Comparison of ENCODE assay signal across 9 mouse cellular contexts in the genomic region with DNA sequence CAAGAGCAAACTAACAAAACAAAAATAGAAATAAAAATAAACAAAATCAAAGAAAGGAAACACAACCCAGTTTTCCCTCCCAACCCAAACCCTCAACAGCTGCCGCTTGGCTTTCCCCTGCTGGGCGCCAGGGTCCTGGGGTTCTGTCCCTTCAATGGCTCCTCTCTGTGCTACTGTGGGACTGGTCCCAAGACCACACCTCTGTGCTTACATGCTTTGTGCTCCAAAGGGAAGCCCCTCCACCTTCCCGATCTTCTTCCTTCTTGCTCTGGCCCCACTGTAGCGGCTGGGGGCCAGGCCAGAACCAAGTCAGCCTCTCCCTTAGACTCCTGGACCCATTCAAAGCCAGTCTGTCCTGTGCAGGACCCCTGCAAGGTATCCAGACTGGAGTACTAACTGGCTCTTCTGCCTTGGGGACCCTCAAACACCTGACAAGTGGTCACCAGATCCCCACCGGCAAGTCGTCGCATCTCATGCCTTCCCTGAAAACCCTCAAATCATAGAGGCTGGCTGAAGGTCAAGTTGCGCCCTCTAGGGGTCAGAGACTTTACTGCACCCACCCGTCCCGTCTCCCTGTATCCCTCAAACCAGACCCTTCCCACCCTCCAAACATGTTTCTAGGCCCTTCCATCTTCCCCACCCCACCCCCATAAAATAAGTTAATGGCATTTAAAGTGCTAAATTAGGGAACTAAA. TPM values are rescaled to one million over a fixed set of nuclear protein-coding genes. Genes with fewer than 3 reads are reported as not detected.
A peak's percentile ranks its signal among the peaks of the same experiment; 100 is the strongest.
DNase-seq lines count a peak whose midpoint lies in the region; ATAC-seq and TF ChIP-seq lines count a peak whose summit lies in the region.
"Had no signal": no experiment of that assay in that cellular context is flagged by ENCODE, and none has a peak within 500 bp of the region (broad histone marks: within the 10 kb centered on the region; RNA-seq: fewer than 3 reads in every experiment).

No protein-coding gene starts in this region.

- no peaks in the 10 kb centered on the region for H3K9me3 ChIP-seq in E14TG2a.4 (ENCODE audit: low read length)
- no peaks in the 10 kb centered on the region for H3K9me3 ChIP-seq in lung, embryonic 15.5 days

- H3K9ac ChIP-seq in lung, embryonic 15.5 days = no peak overlapping the region

- H3K4me2 ChIP-seq in lung, embryonic 15.5 days = peak overlapping the region; percentile 42

- peak overlapping the region; percentile 81 for H3K27ac ChIP-seq in lung, embryonic 15.5 days

- H3K4me1 ChIP-seq in E14TG2a.4 (replicated peaks; ENCODE audit: low read depth, low read length) = peaks cover 71% of the 10 kb centered on the region
- peaks cover 21% of the 10 kb centered on the region for H3K4me1 ChIP-seq in lung, embryonic 15.5 days

- no peaks in the 10 kb centered on the region for H3K27me3 ChIP-seq in E14TG2a.4 (ENCODE audit: insufficient read depth, low read length)
- H3K27me3 ChIP-seq in lung, embryonic 15.5 days = 0 out of 2 replicates have a peak, but pooled peaks cover 4% of the 10 kb centered on the region

- H3K36me3 ChIP-seq in E14TG2a.4 (ENCODE audit: insufficient read depth, low read length) = no peaks in the 10 kb centered on the region
- no peaks in the 10 kb centered on the region for H3K36me3 ChIP-seq in lung, embryonic 15.5 days

- intact Hi-C loops in left cerebral cortex, postnatal 36 days (cut with DNase I) = no loop called here

- WGBS in lung, embryonic 15.5 days = 30% methylated on average over 10 of the region's 10 CpGs

- DNase-seq in T-cell, adult 2 months (ENCODE audit: low spot score) = peak; percentile 25
- DNase-seq in cerebellum, postnatal 4 days (ENCODE audit: low spot score in 2 of 2) = peak; percentile 51 to 89
- peak; percentile 47 to 51 for DNase-seq in heart, adult 9 months (ENCODE audit: low spot score in 2 of 2)
- DNase-seq in kidney, adult 8-10 months = peak; percentile 55 to 78
- peak; percentile 30 for DNase-seq in skeletal muscle tissue, adult 2 months (ENCODE audit: low read depth, low spot score)
- no peak for DNase-seq in left cerebral cortex, postnatal 36 days (ENCODE audit: low spot score in 2 of 2)

- no peak for ATAC-seq in lung, embryonic 15.5 days (ENCODE audit: borderline replicate concordance, extremely low read depth, low FRiP score, low TSS enrichment)

- peak; percentile 90 for TF ChIP-seq CTCF in E14TG2a.4 (conservative IDR thresholded peaks at IDR 0.05; ENCODE audit: low read length)

- H3K4me3 ChIP-seq in E14TG2a.4 (replicated peaks; ENCODE audit: low read length) = peak overlapping the region; percentile 76
- no peak overlapping the region for H3K4me3 ChIP-seq in lung, embryonic 15.5 days

RNA-seq across cellular contexts. Expression of gene 4933428G20Rik, which starts 11.0 kb away (rescaled TPM):
- 0.70 and 0.87 TPM in 2 replicates for polyA plus RNA-seq in lung, embryonic 15.5 days (2015; fragmentation: Nextera tagmentation; extraction: Ambion mirVana)
- total RNA-seq in left cerebral cortex, postnatal 36 days (2021) = under 1 TPM; 0.22 to 0.48 TPM
- total RNA-seq: left cerebral cortex, postnatal 25 days had no signal

Comparison
In these comparisons a context has a peak if more than half of its experiments do, and no peak if none do; other contexts are left out.
1. DNase-seq: peak in T-cell, adult 2 months (single experiment), cerebellum, postnatal 4 days (2 of 2), heart, adult 9 months (2 of 2), kidney, adult 8-10 months (2 of 2) and skeletal muscle tissue, adult 2 months (single experiment); none in left cerebral cortex, postnatal 36 days (0 of 2).